Mouse (Mus musculus) MEL (cell line): ENCODE results near the gene Caskin1. TPM values are rescaled to one million over a fixed set of nuclear protein-coding genes. Genes with fewer than 3 reads are reported as not detected.

Source experiments
- DNase-seq: peaks from one replicate; pipeline ENCODE4 v3.0.0; 2011; ENCODE audit warnings: low read depth, low spot score
- H3K27ac ChIP-seq: 2 replicates; pipeline ENCODE4 v1.5.1; 2012; ENCODE audit warnings: low read depth, mild to moderate bottlenecking, control low read depth, low read length, moderate library complexity; ENCODE audit not compliant: control insufficient read depth
- H3K27me3 ChIP-seq, 2 experiments: fragments of 150-350 bp in 1 of 2; sonication (generic) in 1 of 2; 2 replicates each; pipeline ENCODE4 v1.6.1; 2012; ENCODE audit warnings: low read length in 2 of 2, mild to moderate bottlenecking in 2 of 2, improper control_type of control experiment in 1 of 2, moderate library complexity in 1 of 2; ENCODE audit not compliant: insufficient read depth in 2 of 2, control insufficient read depth in 1 of 2
- H3K36me3 ChIP-seq, 2 experiments: 2 replicates each; pipeline ENCODE4 v1.6.1; 2012 to 2014; ENCODE audit warnings: low read length in 2 of 2, improper control_type of control experiment in 1 of 2, inconsistent platforms in 1 of 2, mild to moderate bottlenecking in 1 of 2; ENCODE audit not compliant: insufficient read depth in 2 of 2, control insufficient read depth in 1 of 2
- H3K4me1 ChIP-seq, 2 experiments: fragments of 150-350 bp in 1 of 2; sonication (generic) in 1 of 2; 2 replicates each; pipeline ENCODE4 v1.6.1; 2012; ENCODE audit warnings: low read length in 2 of 2, improper control_type of control experiment in 1 of 2, mild to moderate bottlenecking in 1 of 2; ENCODE audit not compliant: insufficient read depth in 2 of 2, control insufficient read depth in 1 of 2
- H3K4me3 ChIP-seq, 2 experiments: fragments of 150-350 bp in 1 of 2; sonication (generic) in 1 of 2; 2 replicates each; pipeline ENCODE4 v1.5.1; 2012; ENCODE audit warnings: low read depth in 2 of 2, low read length in 2 of 2, mild to moderate bottlenecking in 2 of 2, moderate library complexity in 2 of 2, control low read depth in 1 of 2, improper control_type of control experiment in 1 of 2; ENCODE audit not compliant: control insufficient read depth in 1 of 2, insufficient read depth in 1 of 2
- H3K79me2 ChIP-seq: 2 replicates; pipeline ENCODE4 v1.6.1; 2012; ENCODE audit warnings: mild to moderate bottlenecking, low read length, moderate library complexity; ENCODE audit not compliant: control insufficient read depth, poor library complexity, insufficient read depth
- H3K9ac ChIP-seq: 2 replicates; pipeline ENCODE4 v1.6.1; 2012; ENCODE audit warnings: low read depth, mild to moderate bottlenecking, control low read depth, low read length, moderate library complexity; ENCODE audit not compliant: control insufficient read depth, poor library complexity, severe bottlenecking
- H3K9me3 ChIP-seq: fragments of 150-350 bp; sonication (generic); replicated peaks from 2 replicates; pipeline ENCODE4 v1.6.1; 2012; ENCODE audit warnings: mild to moderate bottlenecking, low read length, improper control_type of control experiment, moderate library complexity; ENCODE audit not compliant: insufficient read depth
- BHLHE40 ChIP-seq: IDR thresholded peaks from 2 replicates; pipeline ENCODE4 v1.6.1; 2012; ENCODE audit warnings: low read depth, mild to moderate bottlenecking, inconsistent platforms, low read length, improper control_type of control experiment, borderline replicate concordance
- CHD1 ChIP-seq: IDR thresholded peaks from 2 replicates; pipeline ENCODE4 v1.6.1; 2012; ENCODE audit warnings: low read depth, mild to moderate bottlenecking, inconsistent platforms, low read length, improper control_type of control experiment
- CTCF ChIP-seq, 3 experiments: IDR thresholded peaks in 2 of 3; conservative IDR thresholded peaks in 1 of 3; 2 replicates each; pipeline ENCODE4 v1.5.1; 2011 to 2012; ENCODE audit warnings: low read length in 3 of 3, low read depth in 2 of 3, mild to moderate bottlenecking in 2 of 3, improper control_type of control experiment in 1 of 3, inconsistent platforms in 1 of 3, mixed read lengths in 1 of 3, moderate library complexity in 1 of 3; ENCODE audit not compliant: control insufficient read depth in 1 of 3, insufficient read depth in 1 of 3, poor library complexity in 1 of 3, severe bottlenecking in 1 of 3
- ELF1 ChIP-seq: IDR thresholded peaks from 2 replicates; pipeline ENCODE4 v1.6.1; 2014; ENCODE audit warnings: low read depth, mild to moderate bottlenecking, inconsistent platforms, low read length, improper control_type of control experiment, moderate library complexity
- ETS1 ChIP-seq: IDR thresholded peaks from 2 replicates; pipeline ENCODE4 v1.6.1; 2012; ENCODE audit warnings: low read depth, mild to moderate bottlenecking, inconsistent platforms, low read length, improper control_type of control experiment, moderate library complexity
- GABPA ChIP-seq: IDR thresholded peaks from 2 replicates; pipeline ENCODE4 v1.6.1; 2012; ENCODE audit warnings: low read depth, mild to moderate bottlenecking, inconsistent platforms, low read length, improper control_type of control experiment, moderate library complexity
- GATA1 ChIP-seq: IDR thresholded peaks from 2 replicates; pipeline ENCODE4 v1.6.1; 2011; ENCODE audit warnings: low read depth, low read length, improper control_type of control experiment
- HCFC1 ChIP-seq: IDR thresholded peaks from 2 replicates; pipeline ENCODE4 v1.6.1; 2012; ENCODE audit warnings: low read depth, mild to moderate bottlenecking, inconsistent platforms, low read length, improper control_type of control experiment, moderate library complexity
- KAT2A ChIP-seq: conservative IDR thresholded peaks from 2 replicates; pipeline ENCODE4 v1.6.1; 2012; ENCODE audit warnings: low read depth, low read length, improper control_type of control experiment, inconsistent platforms
- MAFK ChIP-seq: IDR thresholded peaks from 2 replicates; pipeline ENCODE4 v1.6.1; 2011; ENCODE audit warnings: low read depth, mild to moderate bottlenecking, low read length, improper control_type of control experiment, borderline replicate concordance
- MAX ChIP-seq: IDR thresholded peaks from 2 replicates; pipeline ENCODE4 v1.6.1; 2011; ENCODE audit warnings: low read length, improper control_type of control experiment
- MEF2A ChIP-seq: IDR thresholded peaks from 2 replicates; pipeline ENCODE4 v1.6.1; 2014; ENCODE audit warnings: low read depth, mild to moderate bottlenecking, inconsistent platforms, low read length, improper control_type of control experiment; ENCODE audit not compliant: poor library complexity, insufficient replicate concordance, severe bottlenecking; ENCODE audit errors: extremely low read depth
- MXI1 ChIP-seq: IDR thresholded peaks from 2 replicates; pipeline ENCODE4 v1.6.1; 2011; ENCODE audit warnings: mild to moderate bottlenecking, low read depth, low read length, improper control_type of control experiment
- MYB ChIP-seq: IDR thresholded peaks from 2 replicates; pipeline ENCODE4 v1.6.1; 2011; ENCODE audit warnings: mild to moderate bottlenecking, low read depth, low read length, improper control_type of control experiment
- POLR2A ChIP-seq, 2 experiments: IDR thresholded peaks; 2 replicates each; pipeline ENCODE4 v1.6.1; 2011 to 2012; ENCODE audit warnings: low read length in 2 of 2, mild to moderate bottlenecking in 2 of 2, control low read depth in 1 of 2, improper control_type of control experiment in 1 of 2, low read depth in 1 of 2, moderate library complexity in 1 of 2; ENCODE audit not compliant: control insufficient read depth in 1 of 2, insufficient read depth in 1 of 2, poor library complexity in 1 of 2
- POLR2AphosphoS5 ChIP-seq: IDR thresholded peaks from 2 replicates; pipeline ENCODE4 v1.6.1; 2012; ENCODE audit warnings: low read depth, borderline replicate concordance, mild to moderate bottlenecking, inconsistent platforms, low read length, moderate library complexity, mixed read lengths
- RCOR1 ChIP-seq: IDR thresholded peaks from 2 replicates; pipeline ENCODE4 v1.6.1; 2012; ENCODE audit warnings: low read depth, mild to moderate bottlenecking, inconsistent platforms, low read length, improper control_type of control experiment
- SIN3A ChIP-seq: IDR thresholded peaks from 2 replicates; pipeline ENCODE4 v1.6.1; 2012; ENCODE audit warnings: low read length, improper control_type of control experiment, inconsistent platforms
- SMC3 ChIP-seq: IDR thresholded peaks from 2 replicates; pipeline ENCODE4 v1.6.1; 2011; ENCODE audit warnings: low read depth, low read length, improper control_type of control experiment
- TBP ChIP-seq: IDR thresholded peaks from 2 replicates; pipeline ENCODE4 v1.8.0; 2011; ENCODE audit warnings: low read depth, low read length, improper control_type of control experiment
- UBTF ChIP-seq: IDR thresholded peaks from 2 replicates; pipeline ENCODE4 v1.6.1; 2012; ENCODE audit warnings: low read depth, mild to moderate bottlenecking, inconsistent platforms, low read length, improper control_type of control experiment, moderate library complexity, borderline replicate concordance; ENCODE audit not compliant: insufficient read depth
- USF1 ChIP-seq: IDR thresholded peaks from 2 replicates; pipeline ENCODE4 v1.6.1; 2014; ENCODE audit warnings: low read depth, mild to moderate bottlenecking, inconsistent platforms, low read length, improper control_type of control experiment, moderate library complexity
- ZC3H11A ChIP-seq: IDR thresholded peaks from 2 replicates; pipeline ENCODE4 v1.6.1; 2012; ENCODE audit warnings: low read depth, mild to moderate bottlenecking, inconsistent platforms, low read length, improper control_type of control experiment
- ZKSCAN1 ChIP-seq: IDR thresholded peaks from 2 replicates; pipeline ENCODE4 v1.6.1; 2012; ENCODE audit warnings: low read depth, mild to moderate bottlenecking, inconsistent platforms, low read length, improper control_type of control experiment, moderate library complexity
- ZMIZ1 ChIP-seq: IDR thresholded peaks from 2 replicates; pipeline ENCODE4 v1.6.1; 2012; ENCODE audit warnings: low read depth, mild to moderate bottlenecking, inconsistent platforms, low read length, improper control_type of control experiment, moderate library complexity
- polyA plus RNA-seq, 2 experiments: library from polyadenylated mRNA; stranded (reverse) in 1 of 2; unstranded in 1 of 2; fragments of >175 nt in 1 of 2; fragments of >200 nt in 1 of 2; gene quantifications; 2 replicates each; pipeline versions ENCODE4 v1.2.1 to v1.2.4; 2012; ENCODE audit warnings: low replicate concordance in 2 of 2, low read depth in 1 of 2; ENCODE audit not compliant: insufficient read length in 2 of 2, insufficient read depth in 1 of 2, missing spikeins in 1 of 2
- total RNA-seq: library from RNA; depleted of rRNA; stranded (reverse); fragments of 300-350 nt; gene quantifications from 2 replicates; pipeline ENCODE4 v1.2.3, GENCODE M21; 2012

Gene Caskin1
- total and polyA plus RNA-seq, 3 experiments = 0.04 to 0.38 TPM; not detected in 1

- DNase-seq = no peak
- TF ChIP-seq ZKSCAN1 = no peak
- no peak for TF ChIP-seq MYB
- no peak for TF ChIP-seq SIN3A
- no peak for TF ChIP-seq MEF2A
- TF ChIP-seq RCOR1 = no peak
- TF ChIP-seq BHLHE40 = no peak
- TF ChIP-seq ETS1 = no peak
- TF ChIP-seq HCFC1 = no peak
- TF ChIP-seq ZMIZ1 = no peak
- TF ChIP-seq POLR2AphosphoS5 = no peak
- TF ChIP-seq GATA1 = no peak
- no peak for TF ChIP-seq USF1
- TF ChIP-seq, all 39 proteins: peak for 0
- H3K27ac ChIP-seq = no peak overlapping the region
- no peaks in the 10 kb centered on the region; a peak in 1 of 4 replicates for H3K36me3 ChIP-seq
- H3K27me3 ChIP-seq = no peaks in the 10 kb centered on the region
- no peaks in the 10 kb centered on the region for H3K4me1 ChIP-seq
- no peak overlapping the region for H3K4me3 ChIP-seq
- H3K79me2 ChIP-seq = no peaks in the 10 kb centered on the region
- no peaks in the 10 kb centered on the region for H3K9me3 ChIP-seq
- no peak overlapping the region for H3K9ac ChIP-seq
Observed at GRCm38 (mm10) chr17:24506332-24507070, 18.1 kb downstream of the Caskin1 start.

GRCm38 (mm10) chr17:24507129-24507664, 18.8 kb downstream of the Caskin1 start:
- Histone ChIP-seq H3K4me1 (no peaks in the 10 kb centered on the region), H3K79me2 (no peaks in the 10 kb centered on the region), H3K9me3 (no peaks in the 10 kb centered on the region), H3K27me3 (no peaks in the 10 kb centered on the region), H3K9ac (no peak overlapping the region), H3K4me3 (no peak overlapping the region), H3K36me3 (no peaks in the 10 kb centered on the region; a peak in 1 of 4 replicates), H3K27ac (no peak overlapping the region)
- TF ChIP-seq ELF1 = no peak
- TF ChIP-seq ZC3H11A = no peak
- no peak for TF ChIP-seq MAX
- TF ChIP-seq GABPA = no peak
- no peak for TF ChIP-seq KAT2A
- no peak for TF ChIP-seq BHLHE40
- no peak for TF ChIP-seq CTCF (IDR thresholded peaks at IDR 0.05 in 2 of 3, conservative IDR thresholded peaks at IDR 0.05 in 1 of 3; ENCODE audit: control insufficient read depth in 1 of 3, insufficient read depth in 1 of 3, low read depth in 2 of 3, low read length in 3 of 3, poor library complexity in 1 of 3, severe bottlenecking in 1 of 3)
- TF ChIP-seq CHD1 = no peak
- no peak for TF ChIP-seq MAFK
- no peak for TF ChIP-seq MXI1
- TF ChIP-seq SIN3A = no peak
- TF ChIP-seq HCFC1 = no peak
- no peak for TF ChIP-seq TBP
- no peak for TF ChIP-seq UBTF
- no peak for TF ChIP-seq POLR2A (IDR thresholded peaks at IDR 0.05; ENCODE audit: control insufficient read depth in 1 of 2, insufficient read depth in 1 of 2, low read depth in 1 of 2, low read length in 2 of 2, poor library complexity in 1 of 2)
- no peak for TF ChIP-seq SMC3
- no peak for TF ChIP-seq ZKSCAN1
- DNase-seq = no peak
